ENCODE assay signal across 8 mouse cellular contexts in the genomic region with DNA sequence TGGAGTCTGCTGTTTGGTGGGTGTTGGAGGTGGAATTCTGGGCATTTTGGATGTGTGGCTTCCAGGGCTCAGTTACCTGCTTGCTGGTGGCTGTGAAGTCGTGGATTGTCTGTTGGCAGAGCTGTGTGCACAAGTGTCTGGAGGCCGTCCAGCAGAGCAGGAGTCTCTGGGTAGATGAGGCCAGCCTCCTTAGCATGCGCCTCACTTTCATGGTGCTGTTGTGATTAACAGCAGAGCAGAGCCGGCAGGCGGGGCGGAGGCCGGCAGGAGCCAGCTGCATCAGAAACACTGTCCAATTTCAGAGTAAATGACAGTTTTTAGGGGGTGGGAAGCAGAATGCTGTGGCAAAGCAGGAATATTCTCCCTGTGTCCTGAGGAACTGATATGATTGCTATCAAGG. TPM values are rescaled to one million over a fixed set of nuclear protein-coding genes. Genes with fewer than 3 reads are reported as not detected.
DNase-seq lines count a peak whose midpoint lies in the region; ATAC-seq lines count a peak whose summit lies in the region.

No protein-coding gene starts in this region.

- H3K36me3 ChIP-seq in liver, embryonic 13.5 days, result peaks cover 23% of the 10 kb centered on the region
- peaks cover 40% of the 10 kb centered on the region for H3K36me3 ChIP-seq in liver, embryonic 12.5 days
- 0 out of 2 replicates have a peak, but pooled peaks cover 2% of the 10 kb centered on the region for H3K36me3 ChIP-seq in hindbrain, embryonic 13.5 days

- H3K27ac ChIP-seq in liver, embryonic 13.5 days, result peak overlapping the region; percentile 15; the same call in 1 of the 2 replicates
- H3K27ac ChIP-seq in liver, embryonic 12.5 days, result no peak overlapping the region
- peak overlapping the region; percentile 71 for H3K27ac ChIP-seq in hindbrain, embryonic 13.5 days

- 77% methylated on average over 7 of the region's 7 CpGs for WGBS in liver, embryonic 13.5 days (ENCODE audit: insufficient replicate concordance)
- 72% methylated on average over 7 of the region's 7 CpGs for WGBS in liver, embryonic 12.5 days (ENCODE audit: insufficient replicate concordance)
- 15% methylated on average over 7 of the region's 7 CpGs for WGBS in hindbrain, embryonic 13.5 days

- no peak overlapping the region for H3K9ac ChIP-seq in liver, embryonic 13.5 days
- no peak overlapping the region for H3K9ac ChIP-seq in liver, embryonic 12.5 days
- peak overlapping the region; percentile 43 for H3K9ac ChIP-seq in hindbrain, embryonic 13.5 days

- intact Hi-C loops in left cerebral cortex, postnatal 36 days (cut with DNase I), result no loop called here

- no peak for DNase-seq in liver, embryonic 13.5 days
- DNase-seq in cerebellum, postnatal 36 days, result peak; percentile 60 to 62
- peak; percentile 61 to 66 for DNase-seq in left cerebral cortex, postnatal 36 days (ENCODE audit: low spot score in 2 of 2)
- DNase-seq in right cerebral cortex, postnatal 25 days, result peak; percentile 61
- no peak for DNase-seq in embryo, embryonic 10.5 days (ENCODE audit: low spot score)
- DNase-seq in spleen, postnatal 10 days (ENCODE audit: low spot score in 2 of 2), result no peak

- no peak overlapping the region for H3K4me2 ChIP-seq in liver, embryonic 13.5 days
- no peak overlapping the region for H3K4me2 ChIP-seq in liver, embryonic 12.5 days
- no peak overlapping the region for H3K4me2 ChIP-seq in hindbrain, embryonic 13.5 days

- H3K27me3 ChIP-seq in liver, embryonic 13.5 days, result no peaks in the 10 kb centered on the region
- H3K27me3 ChIP-seq in liver, embryonic 12.5 days (replicated peaks), result no peaks in the 10 kb centered on the region
- H3K27me3 ChIP-seq in hindbrain, embryonic 13.5 days, result no peaks in the 10 kb centered on the region

- H3K4me3 ChIP-seq in liver, embryonic 13.5 days (replicated peaks), result no peak overlapping the region
- H3K4me3 ChIP-seq in liver, embryonic 12.5 days, result no peak overlapping the region
- H3K4me3 ChIP-seq in hindbrain, embryonic 13.5 days, result no peak overlapping the region

- peaks cover 46% of the 10 kb centered on the region for H3K4me1 ChIP-seq in liver, embryonic 13.5 days (replicated peaks)
- H3K4me1 ChIP-seq in liver, embryonic 12.5 days, result peaks cover 50% of the 10 kb centered on the region
- peaks cover 99% of the 10 kb centered on the region for H3K4me1 ChIP-seq in hindbrain, embryonic 13.5 days (replicated peaks)

- H3K9me3 ChIP-seq in liver, embryonic 13.5 days (replicated peaks), result no peaks in the 10 kb centered on the region
- no peaks in the 10 kb centered on the region for H3K9me3 ChIP-seq in liver, embryonic 12.5 days (replicated peaks)
- no peaks in the 10 kb centered on the region for H3K9me3 ChIP-seq in hindbrain, embryonic 13.5 days

- no peak for ATAC-seq in liver, embryonic 13.5 days (ENCODE audit: low read depth)
- ATAC-seq in liver, embryonic 12.5 days, result no peak
- ATAC-seq in hindbrain, embryonic 13.5 days (ENCODE audit: low FRiP score), result no peak

RNA-seq across cellular contexts. Expression of gene Mrpl37, which starts 47.6 kb away (rescaled TPM):
- 64.6 and 71.1 TPM in 2 replicates for polyA plus RNA-seq in liver, embryonic 13.5 days (2015; fragmentation: Nextera tagmentation; extraction: Ambion mirVana)
- 77.0 and 79.9 TPM in 2 replicates for polyA plus RNA-seq in liver, embryonic 12.5 days (2016; fragmentation: Nextera tagmentation; extraction: Ambion mirVana)
- 76.4 and 76.6 TPM in 2 replicates for polyA plus RNA-seq in hindbrain, embryonic 13.5 days (2015; fragmentation: Nextera tagmentation; extraction: Ambion mirVana)
- 10 to 100 TPM; 56.1 to 58.9 TPM for total RNA-seq in left cerebral cortex, postnatal 36 days (2021)

RNA-seq across cellular contexts. Expression of gene Cyb5rl, which starts 47.8 kb away (rescaled TPM):
- 2.6 and 2.8 TPM in 2 replicates for polyA plus RNA-seq in liver, embryonic 13.5 days (2015; fragmentation: Nextera tagmentation; extraction: Ambion mirVana)
- polyA plus RNA-seq in liver, embryonic 12.5 days (2016; fragmentation: Nextera tagmentation; extraction: Ambion mirVana), result 3.9 and 4.1 TPM in 2 replicates
- polyA plus RNA-seq in hindbrain, embryonic 13.5 days (2015; fragmentation: Nextera tagmentation; extraction: Ambion mirVana), result 4.7 and 5.4 TPM in 2 replicates
- total RNA-seq in left cerebral cortex, postnatal 36 days (2021), result 1 to 10 TPM; 4.7 to 7.4 TPM

Comparison
In these comparisons a context has a peak if more than half of its experiments do, and no peak if none do; other contexts are left out.
1. DNase-seq: peak in cerebellum, postnatal 36 days (2 of 2), left cerebral cortex, postnatal 36 days (2 of 2) and right cerebral cortex, postnatal 25 days (single experiment); none in liver, embryonic 13.5 days (single experiment), embryo, embryonic 10.5 days (single experiment) and spleen, postnatal 10 days (0 of 2).